Mouse (Mus musculus) CD4-positive helper T cell, adult 2 months (primary cell): ENCODE measurements around the gene Dnajb6.

Experiments
- DNase-seq: peaks from one replicate; pipeline ENCODE4 v3.0.0-alpha.2; 2012; ENCODE audit warnings: low read depth, missing footprints, low spot score

The Dnajb6 gene

GRCm38 (mm10) chr5:29847494-29847893 is 112.0 kb downstream of the Dnajb6 start:
- no peak for DNase-seq

GRCm38 (mm10) chr5:29848091-29848490 is 112.6 kb downstream of the Dnajb6 start:
- no peak for DNase-seq

- DNase-seq = no peak
Observed at GRCm38 (mm10) chr5:29852376-29852775, 116.9 kb downstream of the Dnajb6 start.

- DNase-seq = no peak
Observed at GRCm38 (mm10) chr5:29853035-29853434, 117.5 kb downstream of the Dnajb6 start.

GRCm38 (mm10) chr5:29854376-29854775 is 118.9 kb downstream of the Dnajb6 start:
- no peak for DNase-seq

GRCm38 (mm10) chr5:29854971-29855370 is 119.5 kb downstream of the Dnajb6 start:
- no peak for DNase-seq

- DNase-seq = no peak
Observed at GRCm38 (mm10) chr5:29861522-29861921, 126.0 kb downstream of the Dnajb6 start.

GRCm38 (mm10) chr5:29862388-29862787 is 126.9 kb downstream of the Dnajb6 start:
- DNase-seq = no peak

GRCm38 (mm10) chr5:29864291-29864737 is 128.8 kb downstream of the Dnajb6 start:
- no peak for DNase-seq

- DNase-seq = no peak
Observed at GRCm38 (mm10) chr5:29864994-29865393, 129.5 kb downstream of the Dnajb6 start.
